Mouse (Mus musculus): ENCODE data around the gene Spaca6. TPM values are rescaled to one million over a fixed set of nuclear protein-coding genes. Genes with fewer than 3 reads are reported as not detected.
A peak's percentile ranks its signal among the peaks of the same experiment; 100 is the strongest.

Spaca6 gene
- polyA plus RNA-seq, 1 experiment from 2014 or later = 33.3 TPM

- WGBS = 71% methylated on average over 2 of the region's 2 CpGs
- ATAC-seq (ENCODE audit: insufficient number of reproducible peaks, low FRiP score) = no peak
These were observed 44.1 kb downstream of the Spaca6 start for GRCm38 (mm10) chr17:17870892-17871550.

GRCm38 (mm10) chr17:17871697-17872096, 44.7 kb downstream of the Spaca6 start:
- Histone ChIP-seq H3K9ac (no peak overlapping the region), H3K36me3 (no peaks in the 10 kb centered on the region), H3K4me3 (no peak overlapping the region), H3K27ac (ENCODE audit: poor library complexity, severe bottlenecking) (no peak overlapping the region), H3K27me3 (replicated peaks) (no peaks in the 10 kb centered on the region), H3K4me1 (replicated peaks) (no peaks in the 10 kb centered on the region), H3K9me3 (replicated peaks) (no peaks in the 10 kb centered on the region), H3K4me2 (no peak overlapping the region)
- ATAC-seq (ENCODE audit: insufficient number of reproducible peaks, low FRiP score) = no peak
- WGBS = 73% methylated on average over 2 of the region's 2 CpGs

More at GRCm38 (mm10) chr17:17870892-17871550, 44.1 kb downstream of the Spaca6 start:
- Histone ChIP-seq H3K9ac (no peak overlapping the region), H3K9me3 (replicated peaks) (no peaks in the 10 kb centered on the region), H3K4me2 (no peak overlapping the region), H3K4me3 (no peak overlapping the region), H3K36me3 (0 out of 2 replicates have a peak, but pooled peaks cover 2% of the 10 kb centered on the region), H3K27me3 (replicated peaks) (no peaks in the 10 kb centered on the region), H3K27ac (ENCODE audit: poor library complexity, severe bottlenecking) (no peak overlapping the region), H3K4me1 (replicated peaks) (no peaks in the 10 kb centered on the region)

- Histone ChIP-seq H3K4me2 (no peak overlapping the region), H3K9ac (no peak overlapping the region), H3K27me3 (replicated peaks) (no peaks in the 10 kb centered on the region), H3K27ac (ENCODE audit: poor library complexity, severe bottlenecking) (no peak overlapping the region), H3K4me3 (no peak overlapping the region), H3K4me1 (replicated peaks) (no peaks in the 10 kb centered on the region), H3K36me3 (no peaks in the 10 kb centered on the region), H3K9me3 (replicated peaks) (no peaks in the 10 kb centered on the region)
- ATAC-seq (ENCODE audit: insufficient number of reproducible peaks, low FRiP score) = no peak
- 60% methylated on average over 1 of the region's 1 CpGs for WGBS
These were observed 52.4 kb downstream of the Spaca6 start for GRCm38 (mm10) chr17:17879347-17879746.

GRCm38 (mm10) chr17:17882672-17883071, 55.7 kb downstream of the Spaca6 start:
- 74% methylated on average over 3 of the region's 3 CpGs for WGBS
- no peak for ATAC-seq (ENCODE audit: insufficient number of reproducible peaks, low FRiP score)
- H3K9ac ChIP-seq = no peak overlapping the region

GRCm38 (mm10) chr17:17883840-17884239, 56.9 kb downstream of the Spaca6 start, which contains the start of gene Fpr1:
Gene Fpr1, minus strand, starts transcription at chr17:17883940.
- Histone ChIP-seq H3K9ac (no peak within 1 kb of the TSS), H3K27me3 (replicated peaks) (no peaks in the 10 kb centered on the region), H3K27ac (ENCODE audit: poor library complexity, severe bottlenecking) (no peak within 1 kb of the TSS), H3K4me1 (replicated peaks) (no peaks in the 10 kb centered on the region), H3K9me3 (replicated peaks) (no peaks in the 10 kb centered on the region), H3K4me3 (no peak within 1 kb of the TSS), H3K4me2 (no peak within 1 kb of the TSS), H3K36me3 (no peaks in the 10 kb centered on the region)
- ATAC-seq (ENCODE audit: insufficient number of reproducible peaks, low FRiP score) = no peak
- WGBS = 65% methylated on average over 1 of the region's 1 CpGs

More at GRCm38 (mm10) chr17:17882672-17883071, 55.7 kb downstream of the Spaca6 start:
- Histone ChIP-seq H3K27ac (ENCODE audit: poor library complexity, severe bottlenecking) (no peak overlapping the region), H3K27me3 (replicated peaks) (no peaks in the 10 kb centered on the region), H3K9me3 (replicated peaks) (no peaks in the 10 kb centered on the region), H3K4me3 (no peak overlapping the region), H3K4me2 (no peak overlapping the region), H3K4me1 (replicated peaks) (no peaks in the 10 kb centered on the region), H3K36me3 (no peaks in the 10 kb centered on the region)

- Histone ChIP-seq H3K27me3 (replicated peaks) (no peaks in the 10 kb centered on the region), H3K36me3 (no peaks in the 10 kb centered on the region), H3K27ac (ENCODE audit: poor library complexity, severe bottlenecking) (no peak within 1 kb of the TSS), H3K9ac (no peak within 1 kb of the TSS), H3K4me1 (replicated peaks) (no peaks in the 10 kb centered on the region), H3K4me3 (no peak within 1 kb of the TSS), H3K4me2 (no peak within 1 kb of the TSS), H3K9me3 (replicated peaks) (no peaks in the 10 kb centered on the region)
- 63% methylated on average over 1 of the region's 1 CpGs for WGBS
- ATAC-seq (ENCODE audit: insufficient number of reproducible peaks, low FRiP score) = no peak
These were observed 60.9 kb downstream of the Spaca6 start, which contains the start of the genes Fpr2 and Fpr3 for GRCm38 (mm10) chr17:17887774-17888248. Gene Fpr2, plus strand, starts transcription at chr17:17887824. Gene Fpr3, plus strand, starts transcription at chr17:17887852.

GRCm38 (mm10) chr17:17889732-17890425, 62.9 kb downstream of the Spaca6 start:
- H3K9ac ChIP-seq = no peak overlapping the region
- WGBS = 79% methylated on average over 2 of the region's 2 CpGs
- no peak overlapping the region for H3K27ac ChIP-seq (ENCODE audit: poor library complexity, severe bottlenecking)
- no peak for ATAC-seq (ENCODE audit: insufficient number of reproducible peaks, low FRiP score)
- H3K4me2 ChIP-seq = no peak overlapping the region
- H3K36me3 ChIP-seq = no peaks in the 10 kb centered on the region
- H3K27me3 ChIP-seq (replicated peaks) = no peaks in the 10 kb centered on the region
- no peak overlapping the region for H3K4me3 ChIP-seq
- no peaks in the 10 kb centered on the region for H3K9me3 ChIP-seq (replicated peaks)
- no peaks in the 10 kb centered on the region for H3K4me1 ChIP-seq (replicated peaks)

MicroRNAs encoded within 50 kb of the gene (microRNA counts, 519-probe panel; counts per million panel counts)
- microRNA mmu-let-7e (7,195 counts per million, percentile 88 among the panel's probes with 10 or more counts), microRNA mmu-miR-125a-3p (4,492 counts per million, percentile 43 among the panel's probes with 10 or more counts), microRNA mmu-miR-125a-5p (8,248 counts per million, percentile 97 among the panel's probes with 10 or more counts), microRNA mmu-miR-99b (5,908 counts per million, percentile 77 among the panel's probes with 10 or more counts)

Small RNA genes lying within 50 kb of the gene (microRNA-seq; reads per million reads assigned to microRNA genes)
- gene Gm25927 (not detected), gene Mir125a (3,295 reads per million, percentile 89 among the genes with 10 or more reads in this experiment), gene Mir99b (21,607 reads per million, percentile 97 among the genes with 10 or more reads in this experiment), gene Mirlet7e (not detected)

Other genes starting within 250 kb of the Spaca6 start
- gene Lnpep, start 202.1 kb upstream of the Spaca6 start, polyA plus RNA-seq (2016; fragmentation: Nextera tagmentation; extraction: Ambion mirVana) = 13.8 and 15.1 TPM in 2 replicates
- not detected in 2 replicates for gene Vmn2r90, start 123.4 kb upstream of the Spaca6 start, polyA plus RNA-seq (2016; fragmentation: Nextera tagmentation; extraction: Ambion mirVana)
- 0.80 and 1.0 TPM in 2 replicates for gene Has1, start 28.0 kb downstream of the Spaca6 start, polyA plus RNA-seq (2016; fragmentation: Nextera tagmentation; extraction: Ambion mirVana)
- not detected in 2 replicates for gene Fpr1, start 56.8 kb downstream of the Spaca6 start, polyA plus RNA-seq (2016; fragmentation: Nextera tagmentation; extraction: Ambion mirVana)
- gene Fpr2, start 60.7 kb downstream of the Spaca6 start, polyA plus RNA-seq (2016; fragmentation: Nextera tagmentation; extraction: Ambion mirVana) = not detected in 2 replicates
- not detected in 2 replicates for gene Fpr3, start 60.7 kb downstream of the Spaca6 start, polyA plus RNA-seq (2016; fragmentation: Nextera tagmentation; extraction: Ambion mirVana)
- gene Fpr-rs4, start 194.6 kb downstream of the Spaca6 start, polyA plus RNA-seq (2016; fragmentation: Nextera tagmentation; extraction: Ambion mirVana) = not detected in 2 replicates
- not detected in 2 replicates for gene Vmn2r124, start 222.3 kb downstream of the Spaca6 start, polyA plus RNA-seq (2016; fragmentation: Nextera tagmentation; extraction: Ambion mirVana)